Mouse (Mus musculus) lung, postnatal 0 days (tissue): ENCODE measurements around the gene Samd10.

Experiments used
- CTCF ChIP-seq: IDR thresholded peaks from 2 replicates; pipeline ENCODE4 v1.5.1; 2016; ENCODE audit warnings: antibody characterized with exemption, mild to moderate bottlenecking
- EP300 ChIP-seq: IDR thresholded peaks from 2 replicates; pipeline ENCODE4 v1.6.1; 2016; ENCODE audit warnings: antibody characterized with exemption, mild to moderate bottlenecking, control low read depth

- TF ChIP-seq CTCF (no peak), EP300 (no peak)
Observed at GRCm38 (mm10) chr2:181618761-181619495, 19.9 kb upstream of the Samd10 start.
